Mouse (Mus musculus) adrenal gland, adult 2 months (tissue): ENCODE results near the gene Hoxb7. TPM values are rescaled to one million over a fixed set of nuclear protein-coding genes. Genes with fewer than 3 reads are reported as not detected.

Source experiments
- DNase-seq: peaks from one replicate; pipeline ENCODE4 v3.0.0; 2021
- polyA plus RNA-seq: library from polyadenylated mRNA; depleted of rRNA; stranded (reverse); fragments of >200 nt; gene quantifications from 2 replicates; pipeline ENCODE4 v1.2.3, GENCODE M21; 2012
- total RNA-seq, 2 experiments: library from RNA; stranded (reverse); gene quantifications; 2 replicates each; pipeline ENCODE4 v1.2.3; 2021

The Hoxb7 gene
- total and polyA plus RNA-seq, 3 experiments: 46.4 to 55.9 (median 46.7) TPM

DNA sequence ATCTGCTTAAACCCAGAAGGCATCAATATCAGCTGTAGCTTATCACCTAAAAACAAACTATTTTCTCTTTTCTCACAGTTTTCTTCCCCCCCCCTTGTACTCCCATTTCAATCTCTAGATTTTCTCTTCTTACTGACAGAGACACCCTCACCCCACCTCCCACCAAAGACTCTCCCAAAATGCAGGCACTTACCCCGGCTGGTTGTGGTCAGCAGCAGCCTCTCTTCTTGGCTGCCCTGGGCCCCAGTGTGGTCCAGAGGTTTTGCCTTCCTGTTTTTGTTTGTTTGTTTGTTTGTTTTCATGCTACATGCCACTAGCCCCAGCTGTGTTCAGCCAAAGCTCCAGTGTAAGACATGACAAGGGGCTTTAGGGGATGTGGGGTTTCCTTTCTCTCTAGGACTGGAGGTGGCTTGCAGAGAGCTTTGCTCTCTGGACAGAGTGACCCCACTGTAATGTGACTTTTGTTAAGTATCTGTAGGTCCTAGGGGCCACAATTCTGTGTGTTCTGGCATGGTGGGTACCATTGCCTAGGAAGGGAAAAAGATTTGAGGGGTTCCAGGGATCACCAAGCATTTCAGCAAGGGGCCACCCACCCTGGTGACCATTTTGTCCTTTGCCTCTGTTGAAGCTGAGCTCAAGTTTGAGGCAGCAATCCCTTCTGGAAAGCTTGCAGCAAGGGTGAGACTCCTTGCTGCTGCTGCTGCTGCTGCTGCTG lies 18.2 kb upstream of the Hoxb7 start:
- DNase-seq: no peak

DNA sequence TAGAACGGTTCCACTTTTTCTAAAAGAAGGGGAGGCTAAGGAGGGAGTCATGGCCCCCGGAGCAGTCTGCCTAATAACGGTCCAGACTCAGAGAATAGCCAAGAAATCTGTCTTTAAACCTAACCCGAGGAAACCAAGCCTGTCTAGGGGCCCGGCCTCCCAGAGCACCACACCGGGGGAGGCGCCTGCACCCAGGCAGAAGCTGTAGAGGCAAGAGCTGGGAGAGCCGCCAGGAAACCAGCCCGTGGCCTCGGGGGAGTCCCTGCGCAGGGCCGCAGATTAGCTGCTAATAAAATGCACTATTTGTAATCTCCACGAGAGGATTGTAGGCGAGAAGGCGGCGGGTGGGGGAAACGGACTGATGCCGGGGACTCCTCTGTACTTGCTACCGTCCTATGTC lies 16.6 kb upstream of the Hoxb7 start:
- DNase-seq: peak; percentile 94

DNA sequence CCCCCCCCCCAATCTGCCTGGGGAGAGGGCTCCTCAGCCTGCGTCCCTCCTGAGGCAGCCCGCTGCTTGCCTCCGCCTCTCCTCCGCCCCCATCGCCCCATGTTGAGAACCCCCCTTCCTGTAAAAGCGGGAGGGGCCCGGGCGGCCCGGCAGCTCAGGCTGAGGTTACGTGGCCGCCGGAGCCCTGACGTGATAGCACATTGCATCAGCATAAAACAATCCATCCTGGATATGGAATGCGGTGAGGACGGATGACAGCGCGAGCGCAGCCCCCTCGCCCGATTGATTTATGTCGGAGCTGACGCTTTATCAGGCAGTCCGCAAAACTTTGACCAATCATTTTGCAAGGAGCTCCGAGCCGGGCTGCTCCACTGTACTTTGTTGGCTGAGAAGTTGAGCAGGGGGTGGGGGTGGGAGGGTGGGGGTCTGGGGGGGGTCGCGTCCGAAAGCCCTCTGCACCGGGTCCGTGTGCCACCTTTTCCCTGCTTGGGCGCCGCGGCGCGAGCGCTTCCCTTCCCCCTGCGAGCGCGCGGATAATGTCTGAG lies 15.4 kb upstream of the Hoxb7 start, which contains the start of gene Hoxb9:
Hoxb9 (plus strand) TSS at position 462 of the 545 bp plus-strand sequence.
- DNase-seq: peak; percentile 96

DNA sequence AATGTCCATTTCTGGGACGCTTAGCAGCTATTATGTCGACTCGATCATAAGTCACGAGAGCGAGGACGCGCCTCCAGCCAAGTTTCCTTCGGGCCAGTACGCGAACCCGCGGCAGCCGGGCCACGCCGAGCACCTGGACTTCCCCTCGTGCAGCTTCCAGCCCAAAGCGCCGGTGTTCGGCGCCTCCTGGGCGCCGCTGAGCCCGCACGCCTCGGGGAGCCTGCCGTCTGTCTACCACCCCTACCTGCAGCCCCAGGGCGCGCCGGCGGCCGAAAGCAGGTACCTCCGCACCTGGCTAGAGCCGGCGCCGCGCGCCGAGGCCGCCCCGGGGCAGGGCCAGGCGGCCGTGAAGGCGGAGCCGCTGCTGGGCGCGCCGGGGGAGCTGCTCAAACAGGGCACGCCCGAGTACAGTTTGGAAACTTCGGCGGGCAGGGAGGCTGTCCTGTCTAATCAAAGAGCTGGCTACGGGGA lies 14.8 kb upstream of the Hoxb7 start:
- DNase-seq: peak; percentile 86

DNA sequence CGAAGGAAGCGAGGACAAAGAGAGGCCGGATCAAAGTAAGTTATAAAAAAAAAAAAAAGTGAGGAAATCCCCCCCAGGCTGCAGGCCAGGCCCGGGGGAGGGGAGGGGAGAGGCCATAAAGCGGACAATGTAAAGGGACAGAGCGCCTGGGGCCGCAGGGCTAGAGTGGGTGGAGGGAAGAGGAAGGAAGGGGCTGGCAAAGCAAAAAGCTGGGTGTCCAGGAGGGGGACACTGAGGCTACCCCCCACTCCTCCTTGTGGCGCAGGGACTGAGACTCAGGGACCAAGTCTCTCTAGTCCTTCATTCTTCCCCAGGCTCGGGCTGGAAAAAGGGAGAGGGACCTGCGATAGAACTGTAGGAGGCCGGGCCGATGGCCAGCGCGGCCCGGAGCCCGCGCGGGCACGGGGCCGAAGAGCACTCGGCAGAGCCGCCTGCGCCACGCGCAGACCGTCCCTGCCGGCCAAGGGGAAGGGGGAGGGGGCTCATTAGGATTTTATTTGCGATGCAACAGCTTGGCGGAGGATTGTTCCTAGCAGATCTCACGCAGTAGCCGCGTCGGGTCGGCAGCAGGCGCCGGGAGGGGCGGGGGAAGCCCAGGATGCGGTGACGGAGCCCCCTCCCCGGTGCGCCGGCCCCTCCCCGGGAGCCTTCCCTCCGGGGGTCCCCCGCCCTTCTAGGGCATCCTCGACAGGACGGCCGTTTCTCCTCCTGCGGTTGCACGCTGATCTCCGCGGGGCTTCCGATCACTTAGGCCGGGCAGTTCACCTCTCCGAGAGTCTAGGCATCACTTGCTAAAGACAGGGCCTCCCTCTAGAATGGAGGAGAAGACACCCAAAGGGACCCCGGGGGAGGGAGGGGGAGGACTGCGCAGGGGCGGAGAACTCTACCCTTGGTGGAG lies 14.2 kb upstream of the Hoxb7 start:
- peak; percentile 76 for DNase-seq

DNA sequence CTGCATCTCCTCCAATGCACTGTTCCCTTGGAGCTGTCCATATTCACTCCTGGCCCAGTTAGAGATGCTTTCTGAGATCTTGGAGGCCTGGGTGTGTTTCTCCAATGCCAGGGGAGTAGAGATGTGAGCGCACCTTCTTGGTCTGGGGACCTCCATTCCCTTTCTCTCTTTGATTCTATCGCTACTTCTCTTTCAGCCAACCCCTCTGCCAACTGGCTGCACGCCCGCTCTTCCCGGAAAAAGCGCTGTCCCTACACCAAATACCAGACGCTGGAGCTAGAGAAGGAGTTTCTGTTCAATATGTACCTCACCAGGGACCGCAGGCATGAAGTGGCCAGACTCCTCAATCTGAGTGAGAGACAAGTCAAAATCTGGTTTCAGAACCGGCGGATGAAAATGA lies 12.0 kb upstream of the Hoxb7 start:
- DNase-seq: peak; percentile 59

DNA sequence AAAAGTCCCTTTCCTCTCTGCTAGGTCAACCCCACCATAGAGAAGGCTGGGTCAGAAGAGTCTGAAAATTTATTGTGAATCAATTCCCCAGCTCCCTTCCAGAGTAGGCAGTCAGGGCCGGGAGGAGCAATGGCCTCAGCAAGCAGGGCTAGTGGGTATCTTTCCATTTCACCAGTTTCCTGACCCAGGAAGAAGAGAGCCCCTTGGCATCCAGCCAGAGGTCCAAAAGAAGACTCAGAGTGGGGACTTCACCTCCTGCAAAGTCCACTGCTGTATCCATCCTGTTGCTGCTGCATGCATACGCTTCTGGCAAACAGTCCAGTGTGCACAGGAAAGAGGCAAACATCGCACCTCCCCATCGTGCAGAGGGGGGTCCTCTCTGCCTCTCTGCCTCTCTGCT lies 10.5 kb upstream of the Hoxb7 start:
- DNase-seq: peak; percentile 81

DNA sequence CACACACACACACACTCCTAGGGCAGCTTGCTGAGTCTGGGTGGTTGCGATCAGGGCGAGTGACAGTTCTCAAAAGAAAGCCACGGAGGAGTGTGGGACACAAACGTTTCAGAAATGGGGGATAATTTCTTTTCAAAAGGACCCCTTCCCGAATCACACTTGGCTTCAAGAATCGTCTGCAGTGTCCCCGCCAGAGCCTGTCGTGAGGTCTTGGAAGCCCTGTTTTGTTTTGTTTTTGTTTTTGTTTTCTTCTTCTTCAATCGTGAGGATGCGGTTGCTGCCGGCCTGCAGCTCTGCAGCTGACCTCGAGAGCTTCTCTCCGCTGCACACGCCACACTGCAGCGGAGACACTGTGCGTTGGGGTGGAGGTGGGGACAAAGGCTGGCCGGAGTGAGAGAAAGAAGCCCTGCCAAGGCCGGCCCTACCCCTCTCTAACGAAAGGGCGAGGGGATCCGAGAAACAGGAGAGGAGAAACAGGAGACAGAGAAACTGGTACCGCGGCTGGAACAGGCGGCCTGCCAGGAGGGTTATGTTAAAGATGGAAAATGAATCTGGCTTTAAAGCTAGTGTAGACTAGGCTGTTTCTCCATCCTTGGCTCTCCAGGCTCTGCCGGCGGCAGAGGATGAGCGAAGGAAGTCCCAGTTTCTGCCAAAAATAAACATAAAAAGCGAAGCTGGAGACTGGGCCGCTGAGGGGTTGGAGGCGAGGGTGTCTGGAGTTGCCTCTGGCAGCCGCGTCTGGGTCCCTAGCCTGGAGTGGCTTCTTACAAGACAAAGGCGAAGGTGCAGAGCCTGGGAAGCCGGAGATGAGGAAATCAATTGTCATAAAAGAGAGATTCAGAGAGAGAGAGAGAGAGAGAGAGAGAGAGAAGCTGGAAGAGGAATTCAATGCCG lies 9.0 kb upstream of the Hoxb7 start:
- peak; percentile 76 for DNase-seq

DNA sequence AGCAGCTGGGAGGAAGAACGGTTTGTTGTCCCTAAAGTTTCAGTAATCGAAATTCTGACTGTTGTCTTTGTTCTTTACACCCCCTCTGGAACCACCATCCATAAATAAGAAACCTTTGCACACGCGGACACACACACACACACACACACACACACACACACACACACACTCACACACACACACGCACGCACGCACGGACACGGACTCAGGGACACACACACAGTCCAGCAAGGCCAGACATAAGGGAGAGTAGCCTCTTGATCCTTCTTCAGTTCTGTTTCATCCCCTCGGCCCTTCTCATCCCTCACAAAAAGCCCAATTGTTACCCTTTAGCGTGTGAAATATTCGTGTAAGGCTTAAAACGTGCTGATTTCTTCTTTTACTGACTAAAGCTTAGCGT lies 8.1 kb upstream of the Hoxb7 start:
- DNase-seq: peak; percentile 52

DNA sequence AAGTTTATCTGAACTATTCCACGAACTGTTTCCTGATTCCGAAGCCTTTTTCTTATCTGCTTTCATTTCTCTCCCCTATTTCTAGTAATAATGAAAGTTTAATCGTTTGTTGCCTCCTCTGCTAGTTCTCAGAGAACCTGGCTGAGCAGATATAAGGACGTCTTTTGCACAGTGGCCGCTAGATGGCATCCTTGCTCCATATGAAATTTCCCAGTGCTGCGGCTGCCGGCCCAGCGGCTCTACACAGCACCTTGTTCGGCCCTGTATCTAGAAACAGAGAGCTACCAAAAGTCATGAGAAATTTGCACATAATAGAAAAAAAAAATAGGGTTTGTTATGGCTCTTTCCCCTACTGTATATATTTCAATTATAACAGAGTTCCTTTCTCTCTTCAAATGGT lies 7.7 kb upstream of the Hoxb7 start:
- DNase-seq: peak; percentile 94

DNA sequence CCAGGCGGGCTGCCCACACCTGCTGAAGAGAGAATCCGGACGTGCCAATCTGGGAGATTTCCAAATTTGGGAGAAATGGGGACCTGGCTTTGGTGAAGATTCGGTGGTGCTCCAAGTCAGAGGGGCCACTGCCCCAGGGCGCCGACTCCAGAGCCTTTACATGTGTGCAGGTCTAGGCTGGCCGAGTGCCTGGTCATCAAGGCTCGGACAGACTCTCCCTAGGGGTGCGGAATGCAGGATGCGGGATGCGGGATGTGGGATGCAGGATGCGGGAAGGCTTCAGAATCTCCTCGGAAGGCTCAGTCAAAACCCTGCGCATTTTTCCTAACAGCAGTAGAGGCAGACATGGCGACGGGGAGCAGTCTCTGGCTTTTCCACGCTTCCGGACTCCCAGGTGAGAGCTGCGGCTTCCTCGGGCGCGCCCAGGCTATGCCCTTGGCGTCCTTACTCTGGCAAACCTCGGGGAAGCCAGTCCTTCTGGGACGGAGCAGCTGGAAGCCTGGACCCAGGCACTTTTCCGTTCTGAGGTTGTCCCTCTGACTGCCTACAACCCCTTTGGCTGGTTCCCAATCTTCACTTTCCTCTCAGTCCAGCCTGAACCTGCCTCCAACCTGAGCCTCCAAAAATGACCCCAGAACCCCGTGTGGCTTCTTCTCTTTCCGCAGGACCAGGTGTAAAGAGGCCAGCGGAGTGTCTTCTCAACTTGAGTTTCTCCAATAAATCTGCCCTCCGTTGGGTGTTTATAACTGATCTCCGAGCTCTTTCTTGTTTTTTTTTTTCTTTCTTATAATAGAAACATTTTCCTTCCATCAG lies 6.8 kb upstream of the Hoxb7 start:
- peak; percentile 79 for DNase-seq

DNA sequence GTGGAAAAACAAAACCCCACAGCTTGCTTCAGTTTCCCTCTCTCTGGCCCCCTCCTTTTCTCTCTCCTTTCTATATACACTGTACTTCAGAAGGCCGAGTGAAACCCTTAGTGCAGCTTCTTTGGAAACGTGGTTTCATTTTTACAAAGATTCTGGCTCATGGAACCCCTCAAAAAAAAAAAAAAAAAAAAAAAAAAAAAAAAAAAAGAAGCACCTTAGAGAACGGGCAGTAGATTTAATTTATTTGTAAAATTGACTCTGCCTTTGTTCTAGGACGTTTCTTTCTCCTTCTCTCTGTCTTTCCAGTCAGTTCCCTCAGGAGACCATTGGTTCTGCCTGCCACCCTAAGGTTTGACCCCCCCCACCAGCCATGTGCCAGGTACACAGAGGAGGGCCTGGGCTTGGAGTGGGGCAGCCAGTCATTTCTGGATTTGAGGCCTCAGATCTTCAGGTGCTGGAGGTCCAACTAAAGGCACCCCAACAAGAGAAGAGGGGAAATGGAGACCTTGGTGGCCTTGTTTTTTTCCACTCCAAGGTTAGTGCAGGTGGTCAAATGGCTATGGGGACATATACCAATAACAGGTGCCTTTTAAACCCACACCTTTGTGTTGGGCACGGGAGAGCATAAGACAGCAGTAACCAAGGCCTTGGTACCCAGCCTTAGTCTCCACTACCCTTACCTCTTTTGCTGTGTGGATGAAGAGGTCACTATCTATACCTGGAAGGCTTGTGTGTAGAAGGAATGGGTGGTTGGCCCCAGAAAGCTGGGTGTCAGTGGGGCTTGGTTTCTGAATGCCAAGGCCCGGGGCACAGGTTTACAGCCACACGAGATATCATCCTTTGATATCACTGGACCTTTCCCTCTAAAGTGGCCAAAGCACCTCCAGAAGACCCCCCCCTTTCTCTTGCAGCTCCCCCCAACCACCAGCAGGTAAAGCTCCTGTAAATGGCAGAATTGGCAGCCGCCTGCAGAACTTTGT lies 5.7 kb upstream of the Hoxb7 start:
- peak; percentile 68 for DNase-seq

DNA sequence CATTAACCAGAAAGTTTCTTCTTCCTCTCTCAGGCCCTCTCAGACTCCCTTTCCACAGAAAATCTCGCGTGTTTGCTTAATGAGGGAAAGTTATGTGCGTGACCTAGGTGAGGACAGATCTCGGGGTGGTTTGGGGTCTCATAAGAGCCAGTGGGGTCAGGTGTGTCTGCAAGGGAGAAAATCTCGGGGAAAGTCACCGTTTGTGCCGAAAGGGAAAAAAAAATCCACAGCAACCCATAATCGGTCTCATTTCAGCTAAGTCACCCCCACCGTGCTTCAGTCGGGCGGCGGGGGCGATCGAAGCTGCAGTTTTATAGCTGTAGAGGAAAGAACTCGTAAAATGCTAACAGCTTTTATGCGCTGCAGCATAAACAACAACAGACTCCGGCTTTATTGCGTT lies 5.0 kb upstream of the Hoxb7 start:
- peak; percentile 62 for DNase-seq

DNA sequence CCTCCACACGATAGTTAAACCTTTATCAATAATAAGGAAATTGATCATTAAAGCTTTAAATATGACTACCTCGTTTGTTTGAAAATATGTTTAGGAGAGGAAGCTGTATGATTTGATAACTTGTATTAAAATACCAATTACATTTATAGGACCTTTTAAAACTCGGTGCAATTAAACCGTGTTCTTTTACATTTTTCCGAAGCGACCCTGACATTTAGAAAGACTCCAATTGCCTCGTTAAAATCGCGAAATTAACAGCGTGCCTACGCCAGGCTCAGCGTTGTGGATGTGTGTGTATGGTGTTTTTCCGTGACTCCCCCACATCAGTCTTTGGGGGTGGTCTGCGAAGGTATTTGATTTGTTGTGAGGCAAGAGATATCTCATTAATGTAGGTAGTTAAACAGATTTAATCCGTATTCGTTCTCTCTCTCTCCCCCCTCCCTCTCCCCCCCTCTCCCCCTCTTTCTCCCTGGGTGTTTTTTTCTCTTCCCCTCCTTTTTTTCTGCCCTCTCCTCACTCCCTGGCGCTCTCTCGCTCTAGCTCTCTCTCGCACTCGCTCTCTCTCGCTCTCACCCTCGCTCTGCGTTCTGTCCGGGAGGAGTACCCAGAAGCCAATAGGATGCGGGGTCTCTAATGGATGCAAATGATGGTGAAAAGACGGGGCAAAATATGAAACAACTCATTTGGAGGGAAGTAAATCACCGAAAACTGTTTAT lies 4.4 kb upstream of the Hoxb7 start, which contains the start of gene Hoxb8:
Hoxb8 (plus strand) TSS at position 51 of the 716 bp plus-strand sequence.
- peak; percentile 72 for DNase-seq

DNA sequence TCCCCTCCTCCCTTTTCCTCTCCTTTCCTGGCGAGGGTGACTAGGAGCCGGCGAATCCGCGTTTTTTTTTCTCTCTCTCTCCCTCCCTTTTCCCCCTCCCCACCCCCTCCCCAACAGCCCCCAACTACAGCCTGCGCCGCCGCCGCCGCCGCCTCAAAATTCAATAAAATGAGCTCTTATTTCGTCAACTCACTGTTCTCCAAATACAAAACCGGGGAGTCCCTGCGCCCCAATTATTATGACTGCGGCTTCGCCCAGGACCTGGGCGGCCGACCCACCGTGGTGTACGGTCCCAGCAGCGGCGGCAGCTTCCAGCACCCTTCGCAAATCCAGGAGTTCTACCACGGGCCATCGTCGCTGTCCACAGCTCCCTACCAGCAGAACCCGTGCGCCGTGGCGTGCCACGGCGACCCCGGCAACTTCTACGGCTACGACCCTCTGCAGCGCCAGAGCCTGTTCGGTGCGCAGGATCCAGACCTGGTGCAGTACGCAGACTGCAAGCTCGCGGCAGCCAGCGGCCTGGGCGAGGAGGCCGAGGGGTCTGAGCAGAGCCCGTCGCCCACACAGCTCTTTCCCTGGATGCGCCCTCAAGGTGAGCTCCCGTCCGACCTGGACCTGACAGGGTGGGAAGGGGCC lies 3.5 kb upstream of the Hoxb7 start:
- DNase-seq: no peak

DNA sequence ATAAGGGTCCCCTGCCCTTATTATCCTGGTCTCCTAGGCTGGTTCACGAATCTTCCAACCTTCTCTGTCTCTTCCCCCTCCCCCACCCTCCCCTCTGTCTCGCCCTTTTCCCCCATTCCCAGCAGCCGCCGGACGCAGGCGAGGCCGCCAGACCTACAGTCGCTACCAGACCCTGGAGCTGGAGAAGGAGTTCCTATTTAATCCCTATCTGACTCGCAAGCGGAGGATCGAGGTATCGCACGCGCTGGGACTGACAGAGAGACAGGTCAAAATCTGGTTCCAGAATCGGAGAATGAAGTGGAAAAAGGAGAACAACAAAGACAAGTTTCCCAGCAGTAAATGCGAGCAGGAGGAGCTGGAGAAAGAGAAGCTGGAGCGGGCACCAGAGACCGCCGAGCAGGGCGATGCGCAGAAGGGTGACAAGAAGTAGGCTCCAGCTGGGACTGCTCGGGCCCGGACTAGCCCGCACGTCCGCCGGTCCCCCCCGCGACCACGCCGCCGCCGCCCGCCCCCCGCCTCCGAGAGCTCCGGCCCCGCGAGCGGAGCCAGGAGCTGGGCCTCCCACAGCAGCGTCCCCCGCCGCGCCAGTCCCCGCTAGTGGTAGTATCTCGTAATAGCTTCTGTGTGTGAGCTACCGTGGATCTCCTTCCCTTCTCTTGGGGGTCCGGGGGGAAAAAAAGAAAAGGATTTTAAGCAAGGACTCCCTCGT lies 2.2 kb upstream of the Hoxb7 start:
- DNase-seq: peak; percentile 78
